Mouse (Mus musculus): Measurements from ENCODE around the gene Ypel1. TPM values are rescaled to one million over a fixed set of nuclear protein-coding genes. Genes with fewer than 3 reads are reported as not detected.
A peak's percentile ranks its signal among the peaks of the same experiment; 100 is the strongest.

Ypel1 gene
- 10 to 100 TPM; 30.8 to 40.4 TPM for total RNA-seq (2021)
- long read RNA-seq, experiment 1, transcript Ypel1-204 (4 exons, 2,185 nt), result minor isoform, 7 of 62 reads
- long read RNA-seq, experiment 1, transcript Ypel1-201 (5 exons, 3,322 nt), result major isoform, 46 of 62 reads
- long read RNA-seq, experiment 1, partial matches to known transcripts, result 0 of 62 reads
- long read RNA-seq, experiment 1, other reads (novel, unspliced or antisense), result 8 of 62 reads
- long read RNA-seq, experiment 2, transcript Ypel1-201 (5 exons, 3,322 nt), result major isoform, 32 of 42 reads
- long read RNA-seq, experiment 2, partial matches to known transcripts, result 1 of 42 reads
- long read RNA-seq, experiment 2, other reads (novel, unspliced or antisense), result 6 of 42 reads

DNA sequence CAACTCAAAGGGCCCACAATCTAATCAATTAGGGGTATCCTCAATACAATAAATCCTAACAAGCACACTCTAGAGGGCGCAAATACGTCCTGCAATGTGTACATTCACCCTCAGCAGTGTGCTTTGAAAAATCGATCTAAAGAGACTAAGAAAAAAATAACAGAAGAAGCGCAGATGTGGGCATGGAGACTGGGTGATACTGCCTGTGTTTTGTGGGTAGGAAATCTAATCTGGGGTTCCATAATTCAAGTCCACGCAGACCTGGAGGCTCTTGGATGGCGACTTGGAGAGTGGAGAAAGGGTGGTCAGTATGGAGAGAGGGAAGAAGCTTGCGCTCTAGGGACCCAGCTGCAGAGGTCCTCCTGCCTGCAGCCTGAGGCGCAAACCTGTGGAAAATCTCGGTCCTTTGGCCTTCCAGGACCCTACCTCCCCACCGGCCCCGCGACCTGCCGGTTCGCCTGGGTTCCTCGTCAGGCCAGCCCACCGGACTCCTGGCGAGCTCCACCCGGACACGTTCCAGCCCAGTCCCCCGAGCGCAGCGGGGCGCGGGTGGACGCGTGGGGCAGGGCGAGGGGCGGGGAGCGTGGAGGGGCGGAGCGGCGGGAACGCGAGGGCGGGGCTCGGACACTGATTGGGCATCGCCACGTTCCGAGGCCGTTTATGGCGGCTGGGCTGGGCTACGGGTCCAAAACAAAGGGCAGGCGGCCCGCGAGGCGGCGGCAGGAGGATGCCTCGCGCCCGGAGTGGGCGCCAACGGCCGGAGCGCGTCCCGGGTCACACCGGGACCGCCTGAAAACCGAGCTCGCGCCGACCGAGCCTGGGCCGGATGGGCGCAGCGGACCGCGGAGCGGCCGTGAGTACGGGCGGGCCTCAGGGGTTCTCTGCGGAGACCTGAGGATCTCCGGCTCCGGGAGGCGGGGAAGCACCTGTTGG, at the start of gene Ypel1:
Ypel1 (plus strand) TSS at position 186 of the 933 bp plus-strand sequence.
- peak; percentile 86 to 91 for DNase-seq (ENCODE audit: low spot score in 2 of 2)

- DNase-seq (ENCODE audit: low spot score in 2 of 2), result no peak
These were observed 44.9 kb upstream of the Ypel1 start for GRCm38 (mm10) chr16:17024469-17025148.

- DNase-seq (ENCODE audit: low spot score in 2 of 2), result no peak
These were observed 39.4 kb upstream of the Ypel1 start for GRCm38 (mm10) chr16:17029971-17030695.

DNA sequence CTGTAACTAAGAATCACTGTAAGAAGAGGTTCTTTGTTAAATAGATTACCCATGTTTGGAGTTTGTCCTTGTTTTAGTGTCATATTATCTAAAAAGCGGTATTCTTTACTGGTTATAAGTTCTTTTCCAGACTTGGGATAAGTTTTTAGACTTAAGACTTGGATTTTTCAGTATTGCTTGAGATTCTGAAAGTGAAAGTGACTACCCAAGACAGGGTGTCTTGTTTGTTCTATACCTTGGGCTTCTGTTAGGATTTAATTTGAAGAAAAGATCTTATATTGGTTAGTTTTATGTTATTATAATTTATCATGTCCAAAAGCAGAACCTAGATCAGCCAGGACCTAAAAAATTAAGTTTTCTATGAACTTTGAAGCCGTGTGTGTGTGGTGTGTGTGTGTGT, 35.7 kb upstream of the Ypel1 start:
- no peak for DNase-seq (ENCODE audit: low spot score in 2 of 2)

- DNase-seq (ENCODE audit: low spot score in 2 of 2), result no peak
These were observed 28.8 kb upstream of the Ypel1 start for GRCm38 (mm10) chr16:17040716-17041115.

- DNase-seq (ENCODE audit: low spot score in 2 of 2), result no peak
These were observed 28.1 kb upstream of the Ypel1 start for GRCm38 (mm10) chr16:17041417-17041816.

GRCm38 (mm10) chr16:17044320-17044719, 25.2 kb upstream of the Ypel1 start:
- peak in 1 of 2 experiments; percentile 20 for DNase-seq (ENCODE audit: low spot score in 2 of 2)

GRCm38 (mm10) chr16:17045287-17045686, 24.2 kb upstream of the Ypel1 start:
- DNase-seq (ENCODE audit: low spot score in 2 of 2), result no peak

- DNase-seq (ENCODE audit: low spot score in 2 of 2), result no peak
These were observed 19.6 kb upstream of the Ypel1 start for GRCm38 (mm10) chr16:17049886-17050285.

DNA sequence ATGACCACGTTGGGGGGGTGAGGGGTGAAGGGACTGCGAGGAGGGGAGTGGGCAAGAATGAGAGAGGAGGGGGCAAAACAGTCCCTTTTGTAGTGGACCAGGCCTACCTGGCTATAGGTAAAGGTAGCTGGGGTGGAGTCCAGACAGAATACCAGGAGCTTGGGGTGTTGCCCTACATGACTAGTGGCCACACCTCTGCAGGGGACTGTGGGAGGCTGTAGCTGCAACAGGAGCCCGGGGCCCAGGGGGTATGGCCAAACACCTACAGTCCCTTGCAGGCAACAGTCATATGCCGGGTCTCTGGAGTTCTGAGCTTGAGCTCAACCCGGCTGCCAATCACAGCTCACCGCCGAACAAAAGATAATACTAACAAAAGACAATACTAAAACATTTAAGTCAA, 17.4 kb upstream of the Ypel1 start:
- no peak for DNase-seq (ENCODE audit: low spot score in 2 of 2)

- no peak for DNase-seq (ENCODE audit: low spot score in 2 of 2)
These were observed 15.6 kb upstream of the Ypel1 start for GRCm38 (mm10) chr16:17053903-17054302.

- peak in 1 of 2 experiments; percentile 58 for DNase-seq (ENCODE audit: low spot score in 2 of 2)
These were observed 13.9 kb upstream of the Ypel1 start for GRCm38 (mm10) chr16:17055584-17055983.

GRCm38 (mm10) chr16:17062338-17062737, 7.2 kb upstream of the Ypel1 start:
- DNase-seq (ENCODE audit: low spot score in 2 of 2), result no peak

GRCm38 (mm10) chr16:17067552-17067951, 1.9 kb upstream of the Ypel1 start:
- no peak for DNase-seq (ENCODE audit: low spot score in 2 of 2)

DNA sequence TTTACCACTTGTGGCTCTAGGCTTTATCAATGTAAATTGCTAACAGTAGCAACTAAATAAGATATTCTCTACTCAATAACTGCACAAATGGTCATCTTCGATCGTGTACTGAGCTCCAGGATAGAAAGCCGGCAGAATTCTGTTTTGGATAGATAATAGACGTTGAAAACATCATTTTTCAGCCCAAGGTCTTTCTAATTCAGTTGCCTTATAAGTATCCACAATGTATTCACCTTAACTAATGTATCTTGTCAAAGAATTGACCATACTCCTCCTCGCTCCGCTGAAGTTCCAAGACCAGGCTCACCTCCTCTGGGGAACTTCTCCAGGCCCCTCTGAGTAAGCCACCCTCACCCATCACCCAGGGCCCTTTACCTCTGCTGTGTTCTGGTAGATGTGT, 1.2 kb downstream of the Ypel1 start:
- DNase-seq (ENCODE audit: low spot score in 2 of 2), result no peak

DNA sequence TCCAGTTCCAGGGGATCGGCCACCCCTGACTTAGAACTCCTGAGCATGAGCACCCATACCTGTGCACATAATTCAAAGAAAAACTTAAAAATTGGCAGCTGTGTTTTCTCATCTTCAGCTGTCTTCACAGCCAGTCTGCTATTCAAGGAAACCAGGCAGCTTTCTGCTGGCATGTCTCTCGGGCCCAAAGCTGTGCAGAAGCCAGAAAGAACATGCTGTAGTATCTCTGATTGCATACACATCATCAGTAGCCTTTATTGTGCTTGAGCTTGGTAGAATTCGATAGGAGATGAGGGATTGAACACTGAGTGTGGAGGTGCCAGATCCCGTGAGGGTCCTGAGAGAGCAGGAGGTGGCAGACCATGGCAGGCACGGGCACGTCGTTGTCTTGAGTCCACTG, 3.5 kb downstream of the Ypel1 start:
- DNase-seq (ENCODE audit: low spot score in 2 of 2), result no peak

DNA sequence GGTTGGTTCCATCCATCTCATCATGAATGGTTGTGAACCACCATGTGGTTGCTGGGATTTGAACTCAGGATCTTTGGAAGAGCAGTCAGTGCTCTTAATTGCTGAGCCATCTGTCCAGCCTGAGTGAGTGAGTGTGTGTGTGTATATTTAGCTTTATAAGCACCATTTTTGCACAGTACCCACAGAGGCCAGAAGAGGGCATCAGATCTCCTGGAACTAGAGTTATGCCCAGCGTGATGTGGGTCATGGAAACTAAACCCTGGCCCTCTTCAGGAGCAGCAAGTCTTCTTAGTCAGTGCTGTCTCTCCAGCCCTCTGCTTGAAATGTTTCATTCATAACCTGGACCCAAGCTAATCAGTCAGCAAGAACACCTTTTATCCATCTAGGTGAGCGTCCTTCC, 6.8 kb downstream of the Ypel1 start:
- no peak for DNase-seq (ENCODE audit: low spot score in 2 of 2)

- DNase-seq (ENCODE audit: low spot score in 2 of 2), result no peak
These were observed 7.4 kb downstream of the Ypel1 start for GRCm38 (mm10) chr16:17076869-17077268.

GRCm38 (mm10) chr16:17078101-17078500, 8.6 kb downstream of the Ypel1 start:
- DNase-seq (ENCODE audit: low spot score in 2 of 2), result no peak

DNA sequence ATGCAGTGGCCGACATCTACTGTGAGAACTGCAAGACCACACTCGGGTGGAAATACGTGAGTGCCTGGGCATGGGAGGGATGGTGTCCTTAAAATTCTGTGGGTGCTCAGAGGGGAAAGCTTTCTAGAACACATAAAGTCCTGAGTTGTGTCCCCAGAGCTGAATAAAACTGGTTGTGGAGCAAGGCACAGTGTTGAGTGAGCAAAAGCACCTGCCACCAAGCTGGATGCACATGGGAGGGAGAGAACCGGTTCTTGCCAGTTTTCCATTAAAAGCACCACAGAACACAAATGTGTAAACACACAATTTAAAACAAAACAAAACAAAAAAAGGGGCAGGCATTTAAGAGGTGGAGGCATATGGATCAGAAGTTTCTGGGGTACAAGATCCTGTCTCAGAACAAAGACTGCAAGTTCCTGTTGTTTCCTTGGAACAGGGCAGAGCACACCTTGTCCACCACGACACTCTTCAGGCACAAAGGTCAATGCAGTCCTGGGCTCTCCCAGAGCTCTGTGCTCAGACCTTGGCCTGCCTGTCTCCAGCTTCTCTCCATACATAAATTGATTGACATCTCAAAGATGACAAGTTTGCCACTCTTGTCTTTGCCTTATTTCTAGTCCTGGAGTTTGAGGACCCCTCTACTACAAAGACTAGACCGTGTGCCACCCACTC, 12.8 kb downstream of the Ypel1 start:
- no peak for DNase-seq (ENCODE audit: low spot score in 2 of 2)
